Mouse (Mus musculus) kidney, adult 2 months (tissue): ENCODE data around the gene Rad51d.
"Not testable (repeated sequence)": the region's sequence is repeated elsewhere in the genome, so short reads cannot be mapped to it uniquely, and the experiment has no call there.

ENCODE experiments used
- CTCF ChIP-seq: fragments of 200-500 bp; conservative IDR thresholded peaks from 2 replicates; pipeline ENCODE4 v1.5.1; 2011; ENCODE audit warnings: low read depth, mild to moderate bottlenecking, control low read depth, low read length, moderate library complexity, mixed read lengths; ENCODE audit not compliant: insufficient read depth, insufficient read length
- POLR2A ChIP-seq: fragments of 200-500 bp; IDR thresholded peaks from one replicate; pipeline ENCODE4 v1.6.1; 2011; ENCODE audit warnings: low read depth, low read length, control low read depth

DNA sequence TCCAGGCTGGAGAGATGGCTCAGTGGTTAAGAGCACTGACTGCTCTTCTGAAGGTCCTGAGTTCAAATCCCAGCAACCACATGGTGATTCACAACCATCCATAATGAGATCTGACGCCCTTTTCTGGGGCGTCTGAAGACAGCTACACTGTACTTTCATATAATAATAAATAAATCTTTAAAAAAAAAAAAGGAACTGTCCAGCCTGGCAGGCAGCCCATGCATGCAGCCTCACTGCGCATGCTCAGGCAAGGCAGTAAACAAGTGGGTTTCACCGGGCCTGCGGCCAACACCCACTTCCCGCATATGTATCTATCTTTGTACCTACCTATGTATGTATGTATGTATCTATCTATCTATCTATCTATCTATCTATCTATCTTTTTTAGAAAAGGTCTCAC, 33.5 kb upstream of the Rad51d start:
- not testable (repeated sequence) for TF ChIP-seq POLR2A, CTCF
